Mouse (Mus musculus) ES-Bruce4 (cell line): Measurements from ENCODE around the gene Asap3.

Experiments used
- CTCF ChIP-seq: IDR thresholded peaks from one replicate; pipeline ENCODE4 v1.8.1; 2011; ENCODE audit warnings: low read depth, low read length
- EP300 ChIP-seq: IDR thresholded peaks from 2 replicates; pipeline ENCODE4 v1.6.1; 2011; ENCODE audit warnings: low read depth, low read length; ENCODE audit not compliant: insufficient read depth
- POLR2A ChIP-seq: IDR thresholded peaks from one replicate; pipeline ENCODE4 v1.8.1; 2011; ENCODE audit warnings: low read length; ENCODE audit not compliant: insufficient read depth

DNA sequence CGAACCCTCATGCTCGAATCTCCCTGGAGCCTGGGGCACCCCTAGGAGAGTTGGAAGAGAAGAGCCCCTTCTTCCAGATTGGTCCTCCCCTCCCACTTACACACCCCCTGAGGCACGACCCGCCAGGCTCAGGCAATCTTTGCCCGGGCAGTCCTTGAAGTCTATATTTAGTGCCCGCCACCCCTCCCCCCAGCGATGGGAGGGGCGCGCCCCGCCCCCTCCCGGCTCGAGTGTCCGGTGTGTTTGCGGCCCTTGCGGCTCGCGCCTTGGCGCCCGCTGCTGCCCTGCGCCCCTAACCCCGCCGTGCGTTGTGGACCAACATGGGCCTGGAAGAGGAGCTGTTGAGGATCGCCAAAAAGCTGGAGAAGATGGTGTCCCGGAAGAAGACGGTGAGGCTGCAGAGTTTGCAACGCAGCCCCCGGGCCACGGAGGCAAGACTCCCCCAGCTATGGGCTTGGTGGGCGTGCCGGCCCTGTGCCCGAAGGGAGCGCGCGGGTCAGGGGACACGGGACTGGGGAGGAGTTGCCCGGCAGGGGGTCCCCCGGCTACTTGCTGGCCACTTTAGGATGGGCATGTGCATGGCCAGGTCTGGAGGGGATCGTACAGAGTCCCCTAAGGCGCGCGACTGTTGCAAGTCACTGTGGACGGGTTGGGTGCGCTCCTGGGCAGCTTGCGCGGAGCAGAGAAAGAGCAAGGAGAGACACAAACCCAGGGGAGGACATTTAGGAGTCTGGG lies 41.7 kb downstream of the Asap3 start, which contains the start of gene Tcea3:
- no peak for TF ChIP-seq CTCF
- no peak for TF ChIP-seq POLR2A
- TF ChIP-seq EP300, result peak; percentile 82
